Mouse (Mus musculus) midbrain, embryonic 16.5 days (tissue): Measurements from ENCODE around the gene Timm50. TPM values are rescaled to one million over a fixed set of nuclear protein-coding genes. Genes with fewer than 3 reads are reported as not detected.
A peak's percentile ranks its signal among the peaks of the same experiment; 100 is the strongest.

ENCODE experiments used
- ATAC-seq: fragments of 200-750 bp; cut with Nextera tagmentation; 2 replicates; pipeline ENCODE4 v1.8.0; 2017; ENCODE audit warnings: moderate TSS enrichment
- H3K27ac ChIP-seq: fragments of 300-500 bp; sonication (generic); 2 replicates; pipeline ENCODE4 v1.5.1; 2014; ENCODE audit warnings: mild to moderate bottlenecking, low read length, mixed read lengths
- H3K27me3 ChIP-seq: fragments of 300-500 bp; sonication (generic); 2 replicates; pipeline ENCODE4 v1.6.1; 2014; ENCODE audit warnings: low read depth, low read length, mixed read lengths; ENCODE audit not compliant: control insufficient read depth, insufficient read depth
- H3K36me3 ChIP-seq: fragments of 300-500 bp; sonication (generic); 2 replicates; pipeline ENCODE4 v1.6.1; 2014; ENCODE audit warnings: mild to moderate bottlenecking, low read length, moderate library complexity, mixed read lengths; ENCODE audit not compliant: control insufficient read depth, insufficient read depth
- H3K4me1 ChIP-seq: fragments of 300-500 bp; sonication (generic); 2 replicates; pipeline ENCODE4 v1.6.1; 2014; ENCODE audit warnings: mild to moderate bottlenecking, low read length, mixed read lengths; ENCODE audit not compliant: control insufficient read depth, insufficient read depth
- H3K4me2 ChIP-seq: fragments of 300-500 bp; sonication (generic); 2 replicates; pipeline ENCODE4 v1.6.1; 2014; ENCODE audit warnings: mild to moderate bottlenecking, low read length, mixed read lengths
- H3K4me3 ChIP-seq: fragments of 300-500 bp; sonication (generic); 2 replicates; pipeline ENCODE4 v1.5.1; 2014; ENCODE audit warnings: low read depth, mild to moderate bottlenecking, low read length, moderate library complexity, mixed read lengths
- H3K9ac ChIP-seq: fragments of 300-500 bp; sonication (generic); 2 replicates; pipeline ENCODE4 v1.6.1; 2014; ENCODE audit warnings: low read depth, low read length, mixed read lengths
- H3K9me3 ChIP-seq: fragments of 300-500 bp; sonication (generic); replicated peaks from 2 replicates; pipeline ENCODE4 v1.6.1; 2014; ENCODE audit warnings: mild to moderate bottlenecking, low read length, mixed read lengths; ENCODE audit not compliant: control insufficient read depth, poor library complexity, severe bottlenecking
- WGBS: fragments of 180-500 bp; shearing (Covaris S2); extraction: QIAGEN DNeasy Blood & Tissue Kit; methylation state at CpG from one replicate; pipeline ENCODE4 v1.1.7; 2014; 5-methylcytosine and 5-hydroxymethylcytosine counted together
- polyA plus RNA-seq: library from polyadenylated mRNA; unstranded; fragments of >200 nt; fragmentation: Nextera tagmentation; extraction: Ambion mirVana; gene quantifications from 2 replicates; pipeline ENCODE4 v1.2.1, GENCODE M21; 2015

The Timm50 gene
- polyA plus RNA-seq, 1 experiment from 2014 or later = 123 TPM

- peaks cover 6% of the 10 kb centered on the region; the same call in 1 of the 2 replicates for H3K36me3 ChIP-seq
- H3K27ac ChIP-seq = no peak overlapping the region
- ATAC-seq = no peak
- no peaks in the 10 kb centered on the region for H3K9me3 ChIP-seq
- H3K4me3 ChIP-seq = no peak overlapping the region
- 93% methylated on average over 2 of the region's 2 CpGs for WGBS
- no peak overlapping the region for H3K9ac ChIP-seq
- no peaks in the 10 kb centered on the region for H3K27me3 ChIP-seq
- H3K4me2 ChIP-seq = no peak overlapping the region
- H3K4me1 ChIP-seq = peaks cover 24% of the 10 kb centered on the region
These were observed 41.4 kb upstream of the Timm50 start for GRCm38 (mm10) chr7:28353267-28353666.

GRCm38 (mm10) chr7:28351676-28352191 is 39.9 kb upstream of the Timm50 start:
- no peak for ATAC-seq

DNA sequence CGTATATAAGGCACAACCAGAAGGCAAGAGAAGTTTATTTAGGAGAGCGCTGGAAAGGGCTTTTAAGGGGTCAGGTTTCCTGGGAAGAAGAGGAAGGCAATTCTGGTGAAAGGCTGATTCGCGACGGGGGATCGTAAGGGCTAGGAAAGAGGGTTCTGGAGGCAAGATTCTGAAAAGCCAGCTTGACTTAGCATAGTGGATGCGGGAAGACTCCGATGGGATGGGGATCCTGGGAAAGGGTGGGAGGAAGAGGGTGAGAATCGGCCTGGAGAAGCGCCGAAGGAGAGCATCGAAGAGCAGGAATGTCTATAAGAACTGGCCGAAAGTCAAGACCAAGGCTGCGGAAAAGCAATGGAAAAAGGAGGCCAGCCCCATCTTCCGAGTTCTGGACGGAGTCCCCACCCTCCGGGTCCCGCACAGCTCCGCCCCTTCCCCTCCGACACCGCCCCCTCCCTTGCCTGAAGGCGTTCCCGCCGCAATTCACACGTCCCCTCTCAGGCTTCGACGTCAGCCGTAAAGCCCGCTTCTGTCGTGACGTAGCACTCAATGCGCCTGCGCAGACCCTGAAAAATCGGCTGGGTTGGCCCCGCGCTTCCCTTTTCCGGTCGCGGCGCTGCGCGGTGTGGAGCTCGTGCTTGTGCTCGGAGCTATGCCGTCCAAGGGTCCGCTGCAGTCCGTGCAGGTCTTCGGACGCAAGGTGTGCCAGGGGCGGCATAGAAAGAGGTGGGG is 38.4 kb upstream of the Timm50 start, which contains the start of gene Rps16:
Gene Rps16, plus strand, starts transcription at position 498 of the 729 bp plus-strand sequence.
- Histone ChIP-seq H3K36me3 (peaks cover 6% of the 10 kb centered on the region; the same call in 1 of the 2 replicates), H3K9ac (peak within 1 kb of the TSS; percentile 95), H3K4me1 (peaks cover 18% of the 10 kb centered on the region), H3K27me3 (no peaks in the 10 kb centered on the region), H3K9me3 (no peaks in the 10 kb centered on the region), H3K4me2 (peak within 1 kb of the TSS; percentile 96), H3K27ac (peak within 1 kb of the TSS; percentile 91), H3K4me3 (peak within 1 kb of the TSS; percentile 85)
- under 1% methylated on average over 46 of the region's 50 CpGs for WGBS
- peak; percentile 92 for ATAC-seq

More at GRCm38 (mm10) chr7:28351676-28352191, 39.9 kb upstream of the Timm50 start:
- Histone ChIP-seq H3K27ac (no peak overlapping the region), H3K4me3 (peak overlapping the region; percentile 85), H3K9me3 (no peaks in the 10 kb centered on the region), H3K27me3 (no peaks in the 10 kb centered on the region), H3K4me2 (peak overlapping the region; percentile 96), H3K9ac (peak overlapping the region; percentile 95), H3K4me1 (peaks cover 18% of the 10 kb centered on the region), H3K36me3 (peaks cover 6% of the 10 kb centered on the region; the same call in 1 of the 2 replicates)
- 53% methylated on average over 4 of the region's 4 CpGs for WGBS

GRCm38 (mm10) chr7:28348601-28349000 is 36.7 kb upstream of the Timm50 start:
- H3K4me3 ChIP-seq = no peak overlapping the region
- WGBS = 84% methylated on average over 7 of the region's 7 CpGs
- ATAC-seq = no peak

DNA sequence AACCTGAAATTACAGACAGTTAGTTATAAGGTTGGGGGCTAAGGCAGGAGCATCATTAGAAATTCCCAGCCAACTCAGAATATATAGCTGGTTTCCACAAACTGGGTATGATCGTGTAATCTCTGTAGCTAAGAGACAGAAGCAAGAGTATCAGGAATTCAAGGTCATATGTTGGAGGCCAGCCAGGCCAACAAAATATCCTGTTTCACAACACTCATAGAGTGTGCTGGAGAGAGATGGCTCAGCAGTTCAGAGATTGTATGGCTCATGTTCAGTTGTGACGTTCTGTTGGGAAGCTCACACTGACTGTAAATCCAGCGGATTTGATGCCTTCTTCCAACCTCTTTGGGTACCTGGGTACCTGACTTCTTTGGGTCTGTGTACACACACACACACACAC is 35.9 kb upstream of the Timm50 start:
- Histone ChIP-seq H3K4me2 (no peak overlapping the region), H3K4me1 (peaks cover 18% of the 10 kb centered on the region), H3K27me3 (no peaks in the 10 kb centered on the region), H3K36me3 (no peaks in the 10 kb centered on the region), H3K4me3 (no peak overlapping the region), H3K9me3 (no peaks in the 10 kb centered on the region), H3K27ac (no peak overlapping the region), H3K9ac (no peak overlapping the region)
- no peak for ATAC-seq
- 76% methylated on average over 3 of the region's 3 CpGs for WGBS

More at GRCm38 (mm10) chr7:28348601-28349000, 36.7 kb upstream of the Timm50 start:
- H3K9ac ChIP-seq = no peak overlapping the region
- H3K4me1 ChIP-seq = peaks cover 18% of the 10 kb centered on the region
- no peak overlapping the region for H3K27ac ChIP-seq
- H3K36me3 ChIP-seq = 0 out of 2 replicates have a peak, but pooled peaks cover under 1% of the 10 kb centered on the region
- H3K4me2 ChIP-seq = no peak overlapping the region
- H3K27me3 ChIP-seq = no peaks in the 10 kb centered on the region
- no peaks in the 10 kb centered on the region for H3K9me3 ChIP-seq

GRCm38 (mm10) chr7:28344637-28345036 is 32.8 kb upstream of the Timm50 start:
- Histone ChIP-seq H3K27ac (no peak overlapping the region), H3K4me2 (no peak overlapping the region), H3K27me3 (no peaks in the 10 kb centered on the region), H3K36me3 (no peaks in the 10 kb centered on the region), H3K9ac (no peak overlapping the region), H3K4me3 (no peak overlapping the region), H3K4me1 (peaks cover 2% of the 10 kb centered on the region; the same call in 1 of the 2 replicates), H3K9me3 (no peaks in the 10 kb centered on the region)
- WGBS = 5% methylated on average over 4 of the region's 4 CpGs
- 0 out of 2 replicates have a peak, but pooled peaks have one; percentile 25 for ATAC-seq

- Histone ChIP-seq H3K27ac (no peak overlapping the region), H3K9ac (no peak overlapping the region), H3K27me3 (no peaks in the 10 kb centered on the region), H3K36me3 (no peaks in the 10 kb centered on the region), H3K4me1 (peaks cover 13% of the 10 kb centered on the region), H3K9me3 (no peaks in the 10 kb centered on the region), H3K4me2 (no peak overlapping the region), H3K4me3 (no peak overlapping the region)
- no peak for ATAC-seq
- WGBS = 51% methylated on average over 7 of the region's 7 CpGs
These were observed 29.5 kb upstream of the Timm50 start for GRCm38 (mm10) chr7:28341381-28341780.

DNA sequence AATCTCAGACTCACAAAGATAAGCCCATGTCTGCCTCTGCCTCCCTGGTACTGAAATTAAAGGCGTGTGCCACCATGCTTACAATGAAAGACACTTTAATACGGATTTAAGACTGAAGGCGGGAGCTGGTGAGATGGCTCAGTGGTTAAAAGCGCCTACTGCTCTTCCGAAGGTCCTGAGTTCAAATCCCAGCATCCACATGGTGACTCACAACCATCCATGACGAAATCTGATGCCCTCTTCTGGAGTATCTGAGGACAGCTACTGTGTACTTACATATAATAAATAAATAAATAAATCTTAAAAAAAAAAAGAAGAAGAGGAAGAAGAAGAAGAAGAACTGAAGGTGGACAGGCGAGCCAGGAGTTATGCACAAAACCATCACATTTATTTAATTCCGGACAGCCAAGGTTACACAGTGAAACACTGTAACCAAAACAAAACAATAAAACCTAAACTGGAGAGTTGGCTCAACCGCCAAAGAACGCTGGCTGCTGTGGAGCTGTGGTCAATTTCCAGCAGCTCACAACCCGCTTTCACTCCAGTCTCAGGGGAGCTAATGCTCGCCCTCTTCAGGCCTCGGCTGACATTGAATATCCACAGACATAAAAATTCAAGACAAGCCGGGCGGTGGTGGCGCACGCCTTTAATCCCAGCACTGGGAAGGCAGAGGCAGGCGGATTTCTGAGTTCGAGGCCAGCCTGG is 27.5 kb upstream of the Timm50 start:
- peaks cover 21% of the 10 kb centered on the region for H3K4me1 ChIP-seq
- H3K9me3 ChIP-seq = no peaks in the 10 kb centered on the region
- H3K27me3 ChIP-seq = no peaks in the 10 kb centered on the region
- peak overlapping the region; percentile 97 for H3K4me3 ChIP-seq
- peak overlapping the region; percentile 71 for H3K4me2 ChIP-seq
- no peaks in the 10 kb centered on the region for H3K36me3 ChIP-seq
- no peak overlapping the region; the same call in 1 of the 2 replicates for H3K27ac ChIP-seq
- no peak overlapping the region for H3K9ac ChIP-seq
- ATAC-seq = 0 out of 2 replicates have a peak, but pooled peaks have one; percentile 8
- WGBS = 80% methylated on average over 19 of the region's 19 CpGs
